Mouse (Mus musculus): ENCODE results near the gene Rnls.

GRCm38 (mm10) chr19:33207991-33208390 is 184.1 kb downstream of the Rnls start:
- no peak for TF ChIP-seq POLR2A (IDR thresholded peaks at IDR 0.05; ENCODE audit: extremely low read depth, insufficient read depth, low read length)
- TF ChIP-seq CTCF (IDR thresholded peaks at IDR 0.05; ENCODE audit: extremely low read depth, insufficient read depth, low read length) = no peak
